Mouse (Mus musculus) spleen, adult 2 months (tissue): ENCODE data around the gene Ak5. TPM values are rescaled to one million over a fixed set of nuclear protein-coding genes. Genes with fewer than 3 reads are reported as not detected.

Experiments used
- DNase-seq, 2 experiments: peaks; one replicate each; pipeline versions ENCODE4 v3.0.0 to v3.0.0-alpha.2; 2012 to 2021; ENCODE audit warnings: low spot score in 2 of 2, low read depth in 1 of 2
- H3K27ac ChIP-seq: fragments of 200-500 bp; 2 replicates; pipeline ENCODE4 v1.5.1; 2012; ENCODE audit warnings: low read length, inconsistent platforms; ENCODE audit not compliant: insufficient read depth
- H3K27me3 ChIP-seq: fragments of 200-500 bp; 2 replicates; pipeline ENCODE4 v1.6.1; 2012; ENCODE audit warnings: mild to moderate bottlenecking, moderate library complexity, low read length, inconsistent platforms; ENCODE audit not compliant: control insufficient read depth, insufficient read depth
- H3K36me3 ChIP-seq: fragments of 200-500 bp; 2 replicates; pipeline ENCODE4 v1.6.1; 2012; ENCODE audit warnings: mild to moderate bottlenecking, low read length, inconsistent platforms; ENCODE audit not compliant: control insufficient read depth, insufficient read depth
- H3K4me1 ChIP-seq: fragments of 200-500 bp; 2 replicates; pipeline ENCODE4 v1.6.1; 2011; ENCODE audit warnings: inconsistent platforms; ENCODE audit not compliant: control insufficient read depth, insufficient read depth, insufficient read length
- H3K4me3 ChIP-seq: fragments of 200-500 bp; 2 replicates; pipeline ENCODE4 v1.5.1; 2011; ENCODE audit warnings: mild to moderate bottlenecking, inconsistent platforms; ENCODE audit not compliant: insufficient read depth, insufficient read length; ENCODE audit errors: extremely low read depth
- CTCF ChIP-seq: fragments of 200-500 bp; IDR thresholded peaks from 2 replicates; pipeline ENCODE4 v1.5.1; 2011; ENCODE audit warnings: mild to moderate bottlenecking, inconsistent platforms; ENCODE audit not compliant: insufficient read depth, insufficient read length, insufficient replicate concordance; ENCODE audit errors: extremely low read depth
- POLR2A ChIP-seq: fragments of 200-500 bp; IDR thresholded peaks from 2 replicates; pipeline ENCODE4 v1.6.1; 2011; ENCODE audit warnings: low read depth, low read length, inconsistent platforms
- WGBS: fragments of 180-500 bp; shearing (Covaris S2); methylation state at CpG from one replicate; pipeline ENCODE4 v1.1.7; 2018; 5-methylcytosine and 5-hydroxymethylcytosine counted together
- polyA plus RNA-seq: library from polyadenylated mRNA; depleted of rRNA; stranded (reverse); fragments of >200 nt; gene quantifications from 2 replicates; pipeline ENCODE4 v1.2.3, GENCODE M21; 2012

Gene Ak5
- polyA plus RNA-seq, 1 experiment, result 0.02 TPM

GRCm38 (mm10) chr3:152457308-152458035, 210.7 kb downstream of the Ak5 start:
- WGBS, result 85% methylated on average over 2 of the region's 2 CpGs
- H3K27ac ChIP-seq, result no peak overlapping the region
- H3K27me3 ChIP-seq, result no peaks in the 10 kb centered on the region
- peaks cover 2% of the 10 kb centered on the region; the same call in 1 of the 2 replicates for H3K4me1 ChIP-seq
- no peak for DNase-seq
- no peak overlapping the region for H3K4me3 ChIP-seq
- no peak for TF ChIP-seq POLR2A
- TF ChIP-seq CTCF, result no peak
- peaks cover 32% of the 10 kb centered on the region for H3K36me3 ChIP-seq

GRCm38 (mm10) chr3:152453163-152453562, 215.0 kb downstream of the Ak5 start:
- no peak for DNase-seq
- Histone ChIP-seq H3K27ac (no peak overlapping the region), H3K36me3 (peaks cover 48% of the 10 kb centered on the region), H3K27me3 (no peaks in the 10 kb centered on the region), H3K4me3 (no peak overlapping the region), H3K4me1 (peaks cover 2% of the 10 kb centered on the region; the same call in 1 of the 2 replicates)
- TF ChIP-seq CTCF (no peak), POLR2A (no peak)
- WGBS, result 78% methylated on average over 3 of the region's 4 CpGs

GRCm38 (mm10) chr3:152446966-152447365, 221.2 kb downstream of the Ak5 start:
- WGBS, result 89% methylated on average over 1 of the region's 1 CpGs
- H3K27me3 ChIP-seq, result no peaks in the 10 kb centered on the region

GRCm38 (mm10) chr3:152444114-152444513, 224.0 kb downstream of the Ak5 start:
- no peak overlapping the region for H3K27ac ChIP-seq
- no peak overlapping the region for H3K4me3 ChIP-seq
- WGBS, result 83% methylated on average over 3 of the region's 3 CpGs
- no peak for DNase-seq
- TF ChIP-seq POLR2A (no peak), CTCF (no peak)
- H3K36me3 ChIP-seq, result no peaks in the 10 kb centered on the region; the same call in 1 of the 2 replicates
- H3K4me1 ChIP-seq, result 0 out of 2 replicates have a peak, but pooled peaks cover 2% of the 10 kb centered on the region
- no peaks in the 10 kb centered on the region for H3K27me3 ChIP-seq

More at GRCm38 (mm10) chr3:152446966-152447365, 221.2 kb downstream of the Ak5 start:
- no peak overlapping the region for H3K4me3 ChIP-seq
- peaks cover 13% of the 10 kb centered on the region for H3K36me3 ChIP-seq
- DNase-seq, result no peak
- no peak for TF ChIP-seq CTCF
- TF ChIP-seq POLR2A, result no peak
- 0 out of 2 replicates have a peak, but pooled peaks cover 2% of the 10 kb centered on the region for H3K4me1 ChIP-seq
- H3K27ac ChIP-seq, result no peak overlapping the region

- Histone ChIP-seq H3K4me3 (no peak overlapping the region), H3K4me1 (0 out of 2 replicates have a peak, but pooled peaks cover 2% of the 10 kb centered on the region), H3K36me3 (no peaks in the 10 kb centered on the region), H3K27ac (no peak overlapping the region), H3K27me3 (no peaks in the 10 kb centered on the region)
- WGBS, result 63% methylated on average over 4 of the region's 4 CpGs
- no peak for TF ChIP-seq CTCF
- TF ChIP-seq POLR2A, result no peak
- no peak for DNase-seq
Measured at GRCm38 (mm10) chr3:152442795-152443194, 225.4 kb downstream of the Ak5 start.

GRCm38 (mm10) chr3:152438068-152438467, 230.1 kb downstream of the Ak5 start:
- peaks cover 1% of the 10 kb centered on the region for H3K36me3 ChIP-seq
- H3K27me3 ChIP-seq, result no peaks in the 10 kb centered on the region
- H3K4me3 ChIP-seq, result no peak overlapping the region
- H3K4me1 ChIP-seq, result peaks cover 6% of the 10 kb centered on the region; the same call in 1 of the 2 replicates
- no peak for DNase-seq
- 97% methylated on average over 7 of the region's 7 CpGs for WGBS
- no peak overlapping the region for H3K27ac ChIP-seq
- TF ChIP-seq POLR2A, result no peak
- no peak for TF ChIP-seq CTCF

GRCm38 (mm10) chr3:152435590-152435989, 232.6 kb downstream of the Ak5 start:
- TF ChIP-seq POLR2A (no peak), CTCF (no peak)
- H3K4me3 ChIP-seq, result no peak overlapping the region
- H3K4me1 ChIP-seq, result peaks cover 4% of the 10 kb centered on the region
- no peak overlapping the region for H3K27ac ChIP-seq
- no peaks in the 10 kb centered on the region for H3K27me3 ChIP-seq
- DNase-seq, result no peak
- peaks cover 3% of the 10 kb centered on the region for H3K36me3 ChIP-seq
